In genomic region chr9:45592374-45592773, GRCm38 (mm10) we compare ENCODE assay signal across 12 mouse cellular contexts.
DNase-seq lines count a peak whose midpoint lies in the region; ATAC-seq and TF ChIP-seq lines count a peak whose summit lies in the region.
"Had no signal": no experiment of that assay in that cellular context is flagged by ENCODE, and none has a peak within 500 bp of the region (broad histone marks: within the 10 kb centered on the region; RNA-seq: fewer than 3 reads in every experiment).

No protein-coding gene starts in this region.

- no peak overlapping the region for H3K4me3 ChIP-seq in forebrain, embryonic 10.5 days
- no peak overlapping the region for H3K4me3 ChIP-seq in forebrain, embryonic 11.5 days (ENCODE audit: low read depth, low read length)
- no peak overlapping the region for H3K4me3 ChIP-seq in forebrain, embryonic 14.5 days (ENCODE audit: low read depth, low read length)
- H3K4me3 ChIP-seq in limb, embryonic 10.5 days = no peak overlapping the region
- H3K4me3 ChIP-seq: neural tube, embryonic 12.5 days; stomach, embryonic 15.5 days had no signal

- no peak for TF ChIP-seq CTCF in brain, embryonic 14.5 days (IDR thresholded peaks at IDR 0.05; ENCODE audit: borderline replicate concordance, extremely low read depth, insufficient read depth, insufficient read length)

- H3K9me3 ChIP-seq in forebrain, embryonic 10.5 days = no peaks in the 10 kb centered on the region
- H3K9me3 ChIP-seq in forebrain, embryonic 11.5 days (ENCODE audit: control insufficient read depth, low read length) = no peaks in the 10 kb centered on the region
- H3K9me3 ChIP-seq in forebrain, embryonic 14.5 days (replicated peaks; ENCODE audit: control insufficient read depth, low read length) = no peaks in the 10 kb centered on the region
- no peaks in the 10 kb centered on the region for H3K9me3 ChIP-seq in limb, embryonic 10.5 days (replicated peaks)
- H3K9me3 ChIP-seq: neural tube, embryonic 12.5 days; stomach, embryonic 15.5 days had no signal

- no peak for DNase-seq in forebrain, embryonic 10.5 days (ENCODE audit: extremely low spot score, low spot score)
- DNase-seq in forebrain, embryonic 11.5 days (ENCODE audit: low spot score) = no peak
- DNase-seq in brain, embryonic 14.5 days (ENCODE audit: low read depth) = peak; percentile 78
- DNase-seq in forebrain, embryonic 14.5 days (ENCODE audit: low spot score) = peak; percentile 64
- DNase-seq in layer of hippocampus, postnatal 36 days = peak; percentile 79 to 84
- no peak for DNase-seq in limb, embryonic 10.5 days (ENCODE audit: low spot score)
- no peak for DNase-seq in heart, postnatal 36 days
- DNase-seq: gastrocnemius, postnatal 25 days; lung, postnatal 4 days had no signal

- no peaks in the 10 kb centered on the region for H3K36me3 ChIP-seq in forebrain, embryonic 10.5 days (replicated peaks)
- no peaks in the 10 kb centered on the region for H3K36me3 ChIP-seq in forebrain, embryonic 11.5 days (ENCODE audit: control insufficient read depth, insufficient read depth, low read length)
- no peaks in the 10 kb centered on the region for H3K36me3 ChIP-seq in forebrain, embryonic 14.5 days (ENCODE audit: control insufficient read depth, insufficient read depth, low read length)
- H3K36me3 ChIP-seq in limb, embryonic 10.5 days = no peaks in the 10 kb centered on the region
- H3K36me3 ChIP-seq: neural tube, embryonic 12.5 days; stomach, embryonic 15.5 days had no signal

- WGBS in forebrain, embryonic 10.5 days = 88% methylated on average over 9 of the region's 9 CpGs
- WGBS in forebrain, embryonic 11.5 days = 84% methylated on average over 9 of the region's 9 CpGs
- WGBS in forebrain, embryonic 14.5 days = 69% methylated on average over 9 of the region's 9 CpGs
- WGBS in limb, embryonic 10.5 days = 83% methylated on average over 9 of the region's 9 CpGs

- H3K27me3 ChIP-seq in forebrain, embryonic 10.5 days (ENCODE audit: poor library complexity, severe bottlenecking) = no peaks in the 10 kb centered on the region
- H3K27me3 ChIP-seq in forebrain, embryonic 11.5 days (ENCODE audit: control insufficient read depth, insufficient read depth, low read length) = no peaks in the 10 kb centered on the region
- H3K27me3 ChIP-seq in forebrain, embryonic 14.5 days (replicated peaks; ENCODE audit: control insufficient read depth, insufficient read depth, low read length) = no peaks in the 10 kb centered on the region
- no peaks in the 10 kb centered on the region for H3K27me3 ChIP-seq in limb, embryonic 10.5 days (ENCODE audit: low read depth, poor library complexity, severe bottlenecking)
- H3K27me3 ChIP-seq: neural tube, embryonic 12.5 days; stomach, embryonic 15.5 days had no signal

- intact Hi-C loops in heart, postnatal 36 days (cut with DNase I) = no loop called here

- no peak for TF ChIP-seq POLR2A in brain, embryonic 14.5 days (IDR thresholded peaks at IDR 0.05; ENCODE audit: borderline replicate concordance, extremely low read depth, insufficient read depth, insufficient read length, poor library complexity, severe bottlenecking)

- no peak overlapping the region; the same call in 1 of the 2 replicates for H3K9ac ChIP-seq in forebrain, embryonic 11.5 days (ENCODE audit: low read length)
- no peak overlapping the region for H3K9ac ChIP-seq in forebrain, embryonic 14.5 days (ENCODE audit: low read length)
- H3K9ac ChIP-seq: neural tube, embryonic 12.5 days; stomach, embryonic 15.5 days had no signal

- H3K27ac ChIP-seq in forebrain, embryonic 10.5 days = peak overlapping the region; percentile 51
- no peak overlapping the region for H3K27ac ChIP-seq in forebrain, embryonic 11.5 days (ENCODE audit: low read depth, low read length)
- H3K27ac ChIP-seq in forebrain, embryonic 14.5 days (ENCODE audit: low read depth, low read length) = peak overlapping the region; percentile 55; the same call in 1 of the 2 replicates
- H3K27ac ChIP-seq in limb, embryonic 10.5 days = no peak overlapping the region
- H3K27ac ChIP-seq: neural tube, embryonic 12.5 days; stomach, embryonic 15.5 days had no signal

- no peak for ATAC-seq in forebrain, embryonic 11.5 days (replicated peaks; ENCODE audit: low FRiP score)
- peak; percentile 67 for ATAC-seq in forebrain, embryonic 14.5 days
- ATAC-seq in megakaryocyte-erythroid progenitor cell, adult 5-6 weeks (replicated peaks; ENCODE audit: low FRiP score, low TSS enrichment, poor library complexity, severe bottlenecking) = no peak

- H3K4me2 ChIP-seq in forebrain, embryonic 11.5 days (ENCODE audit: low read depth, low read length, severe bottlenecking) = no peak overlapping the region
- H3K4me2 ChIP-seq in forebrain, embryonic 14.5 days (ENCODE audit: low read length) = no peak overlapping the region
- H3K4me2 ChIP-seq: neural tube, embryonic 12.5 days; stomach, embryonic 15.5 days had no signal

- no peaks in the 10 kb centered on the region for H3K4me1 ChIP-seq in forebrain, embryonic 10.5 days
- no peaks in the 10 kb centered on the region for H3K4me1 ChIP-seq in forebrain, embryonic 11.5 days (replicated peaks; ENCODE audit: control insufficient read depth, insufficient read depth, low read length)
- peaks cover 4% of the 10 kb centered on the region; the same call in 1 of the 2 replicates for H3K4me1 ChIP-seq in forebrain, embryonic 14.5 days (ENCODE audit: control insufficient read depth, insufficient read depth, low read length)
- H3K4me1 ChIP-seq in limb, embryonic 10.5 days = no peaks in the 10 kb centered on the region
- H3K4me1 ChIP-seq: neural tube, embryonic 12.5 days; stomach, embryonic 15.5 days had no signal

Comparison
In these comparisons a context has a peak if more than half of its experiments do, and no peak if none do; other contexts are left out.
1. DNase-seq: peak in brain, embryonic 14.5 days (single experiment), forebrain, embryonic 14.5 days (single experiment) and layer of hippocampus, postnatal 36 days (2 of 2); none in forebrain, embryonic 10.5 days (single experiment), forebrain, embryonic 11.5 days (single experiment), limb, embryonic 10.5 days (single experiment) and heart, postnatal 36 days (0 of 2).
2. H3K27ac ChIP-seq: peak in forebrain, embryonic 10.5 days (single experiment) and forebrain, embryonic 14.5 days (single experiment); none in forebrain, embryonic 11.5 days (single experiment) and limb, embryonic 10.5 days (single experiment).